Mouse (Mus musculus): ENCODE measurements around the gene Mettl16. TPM values are rescaled to one million over a fixed set of nuclear protein-coding genes. Genes with fewer than 3 reads are reported as not detected.
"Not testable (repeated sequence)": the region's sequence is repeated elsewhere in the genome, so short reads cannot be mapped to it uniquely, and the experiment has no call there.

The Mettl16 gene
- polyA plus RNA-seq, 1 experiment from 2014 or later = 58.4 TPM

DNA sequence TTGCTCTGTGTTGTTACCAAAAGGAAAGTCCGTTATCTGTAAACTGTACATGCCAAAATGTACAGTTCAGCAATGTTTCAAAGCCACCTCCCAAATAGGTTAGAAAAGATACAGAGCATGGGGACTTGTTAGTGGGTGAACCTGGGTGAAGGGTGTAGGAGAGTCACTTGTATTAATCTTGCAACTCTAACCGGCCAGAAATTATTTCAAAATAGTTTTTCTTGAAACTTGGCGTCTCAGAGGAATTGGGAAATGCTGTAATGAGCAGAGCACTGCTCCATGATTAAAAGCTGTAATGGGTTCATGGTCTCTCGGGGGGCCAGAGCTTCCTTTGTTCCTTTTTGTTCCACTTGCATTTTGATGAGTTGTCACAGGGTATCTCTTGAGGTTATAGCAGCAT, 30.0 kb downstream of the Mettl16 start:
- Histone ChIP-seq H3K27me3 (no peaks in the 10 kb centered on the region), H3K27ac (no peak overlapping the region), H3K36me3 (peaks cover 75% of the 10 kb centered on the region), H3K9me3 (no peaks in the 10 kb centered on the region; the same call in 1 of the 2 replicates), H3K4me2 (no peak overlapping the region), H3K9ac (no peak overlapping the region), H3K4me1 (no peaks in the 10 kb centered on the region), H3K4me3 (no peak overlapping the region)
- WGBS = 81% methylated on average over 4 of the region's 4 CpGs
- ATAC-seq (ENCODE audit: insufficient number of reproducible peaks, insufficient read depth, low FRiP score, low TSS enrichment, low read depth) = no peak

DNA sequence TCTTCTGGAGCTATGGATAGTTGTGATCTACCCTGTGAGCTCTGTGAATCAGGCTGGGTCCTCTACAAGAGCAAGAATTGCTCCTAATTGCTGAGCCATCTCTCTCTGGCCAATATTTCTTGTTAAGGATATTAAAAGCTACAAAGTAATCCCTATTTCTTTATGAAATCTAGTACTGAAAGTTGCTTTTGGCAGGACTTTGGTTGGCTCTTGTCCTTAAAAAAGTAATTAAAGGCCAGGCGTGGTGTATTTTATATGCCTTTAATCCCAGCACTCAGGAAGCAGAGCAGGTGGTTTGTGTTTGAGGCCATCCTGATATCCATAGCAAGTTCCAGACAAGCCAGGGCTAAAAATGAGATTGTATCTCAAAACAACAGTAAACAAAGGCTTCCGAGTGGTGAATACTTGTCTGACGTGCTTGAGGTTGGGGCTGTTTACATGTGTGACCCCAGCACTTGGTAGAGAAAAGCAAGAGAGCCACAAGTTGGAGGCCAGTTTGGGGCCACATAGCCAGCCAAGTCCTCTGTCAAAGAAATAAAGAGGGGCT, 33.5 kb downstream of the Mettl16 start:
- Histone ChIP-seq H3K27me3 (no peaks in the 10 kb centered on the region), H3K27ac (no peak overlapping the region), H3K36me3 (peaks cover 75% of the 10 kb centered on the region), H3K4me2 (no peak overlapping the region), H3K9me3 (no peaks in the 10 kb centered on the region), H3K4me3 (no peak overlapping the region), H3K9ac (no peak overlapping the region), H3K4me1 (no peaks in the 10 kb centered on the region)
- 70% methylated on average over 3 of the region's 3 CpGs for WGBS
- no peak for ATAC-seq (ENCODE audit: insufficient number of reproducible peaks, insufficient read depth, low FRiP score, low TSS enrichment, low read depth)

DNA sequence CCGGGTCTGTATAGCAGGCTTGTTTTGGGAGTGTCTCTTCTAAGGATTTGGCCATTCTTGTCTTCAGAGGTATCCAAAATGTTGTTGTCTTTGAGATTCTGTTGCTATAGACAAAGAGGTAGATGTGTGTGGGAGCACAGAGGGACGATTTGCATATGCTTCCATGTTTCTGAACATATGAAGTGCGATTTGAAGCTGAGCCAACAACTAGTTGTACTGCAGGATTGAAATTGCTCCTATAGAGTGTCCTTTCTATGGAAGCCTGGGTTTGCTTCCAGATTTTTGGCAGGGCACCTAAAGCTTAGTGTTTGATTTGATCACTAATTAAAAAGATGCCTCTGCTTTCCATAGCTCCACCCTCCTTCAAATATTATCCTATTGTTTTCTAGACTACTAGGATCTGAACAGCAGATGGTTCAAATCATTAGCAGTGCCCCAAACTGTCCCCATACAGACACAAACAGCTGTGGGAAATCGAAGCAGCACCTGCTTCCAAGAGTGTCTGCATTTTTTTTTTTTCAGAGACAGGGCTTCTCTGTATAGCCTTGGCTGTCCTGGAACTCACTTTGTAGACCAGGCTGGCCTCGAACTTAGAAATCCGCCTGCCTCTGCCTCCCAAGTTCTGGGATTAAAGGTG, 36.7 kb downstream of the Mettl16 start:
- H3K4me2 ChIP-seq = no peak overlapping the region
- no peak for ATAC-seq (ENCODE audit: insufficient number of reproducible peaks, insufficient read depth, low FRiP score, low TSS enrichment, low read depth)
- H3K4me3 ChIP-seq = no peak overlapping the region
- H3K36me3 ChIP-seq = peaks cover 68% of the 10 kb centered on the region
- WGBS = 85% methylated on average over 6 of the region's 6 CpGs
- H3K9ac ChIP-seq = no peak overlapping the region
- no peak overlapping the region for H3K27ac ChIP-seq
- no peaks in the 10 kb centered on the region for H3K9me3 ChIP-seq
- no peaks in the 10 kb centered on the region for H3K4me1 ChIP-seq
- H3K27me3 ChIP-seq = no peaks in the 10 kb centered on the region

DNA sequence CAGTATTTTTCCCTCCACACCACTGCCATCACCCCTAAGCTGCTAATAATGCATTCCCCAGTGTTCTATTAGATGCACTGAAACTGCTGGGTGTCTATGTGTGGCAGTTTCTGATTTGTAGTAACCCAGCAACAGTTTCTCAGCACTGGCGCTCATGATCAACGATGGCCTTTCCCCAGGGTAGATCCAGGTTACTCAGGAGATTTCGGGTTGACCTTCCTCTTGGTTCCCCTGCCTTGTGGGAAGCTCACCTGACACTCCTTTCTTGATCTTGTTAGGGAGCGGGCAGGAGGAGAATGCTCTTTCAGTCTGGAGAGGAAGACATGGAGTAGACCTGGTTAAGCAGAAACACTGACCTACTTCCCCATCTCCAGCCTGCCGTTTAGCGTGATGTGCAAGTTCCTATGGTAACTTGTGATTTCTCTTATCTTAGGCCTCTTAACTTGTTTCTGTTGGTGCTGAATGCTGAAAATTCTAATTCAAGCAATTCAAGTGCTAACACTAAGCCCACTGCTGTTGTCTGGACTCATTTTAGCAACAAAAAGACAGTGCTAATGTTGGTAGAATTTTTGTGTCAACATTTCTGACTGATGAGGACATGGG, 37.7 kb downstream of the Mettl16 start:
- Histone ChIP-seq H3K27me3 (no peaks in the 10 kb centered on the region), H3K4me1 (no peaks in the 10 kb centered on the region), H3K4me3 (no peak overlapping the region), H3K36me3 (peaks cover 69% of the 10 kb centered on the region), H3K9ac (no peak overlapping the region), H3K4me2 (no peak overlapping the region), H3K27ac (no peak overlapping the region), H3K9me3 (no peaks in the 10 kb centered on the region)
- 95% methylated on average over 6 of the region's 6 CpGs for WGBS
- no peak for ATAC-seq (ENCODE audit: insufficient number of reproducible peaks, insufficient read depth, low FRiP score, low TSS enrichment, low read depth)

DNA sequence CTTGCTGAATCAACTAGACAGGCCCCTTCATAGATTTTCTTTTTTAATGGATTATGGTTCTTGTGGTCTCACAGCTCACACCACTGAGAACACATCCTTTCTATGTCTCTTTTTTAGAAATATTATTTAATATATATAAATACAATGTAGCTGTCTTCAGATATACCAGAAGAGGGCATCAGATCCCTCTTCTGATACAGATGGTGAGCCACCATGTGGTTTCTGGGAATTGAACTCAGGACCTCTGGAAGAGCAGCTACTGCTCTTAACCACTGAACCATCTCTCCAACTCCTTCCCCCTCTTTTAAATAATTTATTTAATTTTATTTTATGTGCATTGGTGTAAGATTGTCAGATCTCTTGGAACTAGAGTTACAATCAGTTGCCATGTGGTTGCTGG, 39.5 kb downstream of the Mettl16 start:
- H3K4me2 ChIP-seq = no peak overlapping the region
- H3K27me3 ChIP-seq = no peaks in the 10 kb centered on the region
- no peak overlapping the region for H3K9ac ChIP-seq
- peaks cover 70% of the 10 kb centered on the region for H3K36me3 ChIP-seq
- no peaks in the 10 kb centered on the region for H3K9me3 ChIP-seq
- H3K4me1 ChIP-seq = no peaks in the 10 kb centered on the region
- H3K27ac ChIP-seq = no peak overlapping the region
- ATAC-seq (ENCODE audit: insufficient number of reproducible peaks, insufficient read depth, low FRiP score, low TSS enrichment, low read depth) = no peak
- H3K4me3 ChIP-seq = no peak overlapping the region

DNA sequence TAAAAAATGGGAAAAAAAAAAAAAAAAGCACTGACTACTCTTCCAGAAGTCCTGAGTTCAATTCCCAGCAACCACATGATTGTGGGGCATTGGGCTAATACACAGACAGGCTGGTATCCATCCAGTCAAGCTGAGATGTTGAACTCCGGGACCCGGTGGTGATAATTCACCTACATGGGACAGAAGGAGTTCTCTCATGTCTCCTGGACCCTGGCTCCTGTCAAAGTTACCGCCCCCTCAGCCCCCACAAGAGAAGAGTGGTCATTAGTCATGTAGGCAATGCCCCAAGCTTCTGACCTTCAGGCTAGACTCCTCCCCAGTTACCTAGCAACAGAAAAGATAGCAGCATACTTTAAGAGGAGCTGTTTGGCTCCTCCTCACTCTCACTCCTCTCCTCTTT, 40.4 kb downstream of the Mettl16 start:
- H3K4me3 ChIP-seq; H3K9ac ChIP-seq; H3K4me2 ChIP-seq; ATAC-seq (ENCODE audit: insufficient number of reproducible peaks, insufficient read depth, low FRiP score, low TSS enrichment, low read depth); H3K9me3 ChIP-seq; H3K27ac ChIP-seq; H3K4me1 ChIP-seq; H3K27me3 ChIP-seq: not testable (repeated sequence)
- WGBS = 82% methylated on average over 3 of the region's 3 CpGs
- peaks cover 62% of the 10 kb centered on the region for H3K36me3 ChIP-seq

DNA sequence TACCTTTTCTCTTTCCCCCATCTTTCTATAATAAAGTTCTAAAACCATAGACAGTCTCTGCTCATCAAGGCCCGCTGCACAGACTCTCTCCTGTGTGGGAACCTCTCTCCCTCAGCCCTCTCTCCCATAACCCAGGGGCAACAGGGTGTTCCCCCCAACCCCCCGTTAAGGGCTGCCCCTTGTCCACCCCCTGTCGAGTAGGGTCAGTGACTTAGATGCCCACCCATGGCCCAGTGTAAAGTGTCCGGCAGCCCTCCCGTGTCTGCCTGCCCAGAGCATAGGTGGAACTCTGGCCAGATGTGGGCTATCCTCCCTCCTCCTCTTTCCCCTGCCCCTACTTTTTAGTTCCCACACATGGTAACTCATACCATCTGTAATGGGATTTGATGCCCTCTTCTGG, 40.9 kb downstream of the Mettl16 start:
- 92% methylated on average over 5 of the region's 5 CpGs for WGBS
- Histone ChIP-seq H3K4me2 (no peak overlapping the region), H3K9ac (no peak overlapping the region), H3K9me3 (no peaks in the 10 kb centered on the region), H3K4me1 (no peaks in the 10 kb centered on the region), H3K4me3 (no peak overlapping the region), H3K27me3 (no peaks in the 10 kb centered on the region), H3K36me3 (peaks cover 62% of the 10 kb centered on the region), H3K27ac (no peak overlapping the region)
- ATAC-seq (ENCODE audit: insufficient number of reproducible peaks, insufficient read depth, low FRiP score, low TSS enrichment, low read depth) = no peak

DNA sequence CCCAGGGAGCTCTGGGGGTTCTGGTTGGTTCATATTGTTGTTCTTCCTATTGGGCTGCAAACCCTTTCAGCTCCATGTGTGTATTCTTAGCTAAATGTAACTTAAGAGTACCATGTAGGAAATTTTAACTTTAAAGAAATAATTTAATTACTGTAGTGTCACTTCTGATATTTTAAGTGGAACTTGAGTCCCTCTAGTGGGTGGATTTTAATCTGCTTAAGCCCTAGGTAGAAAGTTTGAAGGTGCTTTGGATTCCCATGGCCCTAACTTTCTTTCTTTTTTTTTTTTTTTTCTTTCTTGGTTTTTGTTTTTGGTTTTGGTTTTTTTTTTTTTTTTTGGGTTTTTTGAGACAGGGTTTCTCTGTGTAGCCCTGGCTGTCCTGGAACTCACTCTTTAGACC, 45.2 kb downstream of the Mettl16 start:
- Histone ChIP-seq H3K9ac (no peak overlapping the region), H3K36me3 (peaks cover 58% of the 10 kb centered on the region), H3K4me2 (no peak overlapping the region), H3K27ac (no peak overlapping the region), H3K9me3 (no peaks in the 10 kb centered on the region), H3K4me3 (no peak overlapping the region), H3K27me3 (no peaks in the 10 kb centered on the region), H3K4me1 (no peaks in the 10 kb centered on the region)
- ATAC-seq (ENCODE audit: insufficient number of reproducible peaks, insufficient read depth, low FRiP score, low TSS enrichment, low read depth) = no peak

DNA sequence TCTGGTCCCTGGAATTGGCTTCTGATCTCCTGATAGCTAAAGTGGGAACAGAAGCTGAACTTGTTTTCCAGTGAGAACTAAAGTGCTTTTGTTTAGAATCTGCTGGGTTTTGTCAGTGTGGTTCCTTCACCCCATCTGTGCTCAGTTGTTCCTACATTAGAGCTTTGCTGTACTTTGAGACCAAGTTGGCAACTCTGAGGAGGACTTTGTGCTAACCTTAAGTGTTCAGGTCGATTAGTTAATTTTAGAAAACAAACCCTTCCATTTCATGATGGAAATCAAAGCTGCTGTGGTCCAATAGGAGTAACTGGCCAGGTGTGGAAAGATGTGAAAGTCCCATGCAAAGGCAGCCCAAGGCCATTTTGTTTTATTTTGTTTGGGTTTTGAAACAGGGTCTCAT, 50.3 kb downstream of the Mettl16 start:
- Histone ChIP-seq H3K4me1 (no peaks in the 10 kb centered on the region), H3K36me3 (peaks cover 44% of the 10 kb centered on the region), H3K9ac (no peak overlapping the region), H3K9me3 (no peaks in the 10 kb centered on the region), H3K4me3 (no peak overlapping the region), H3K27me3 (no peaks in the 10 kb centered on the region), H3K4me2 (no peak overlapping the region), H3K27ac (0 out of 2 replicates have a peak overlapping the region, but pooled peaks have one; percentile 44)
- ATAC-seq (ENCODE audit: insufficient number of reproducible peaks, insufficient read depth, low FRiP score, low TSS enrichment, low read depth) = no peak
- WGBS = 73% methylated on average over 1 of the region's 1 CpGs

DNA sequence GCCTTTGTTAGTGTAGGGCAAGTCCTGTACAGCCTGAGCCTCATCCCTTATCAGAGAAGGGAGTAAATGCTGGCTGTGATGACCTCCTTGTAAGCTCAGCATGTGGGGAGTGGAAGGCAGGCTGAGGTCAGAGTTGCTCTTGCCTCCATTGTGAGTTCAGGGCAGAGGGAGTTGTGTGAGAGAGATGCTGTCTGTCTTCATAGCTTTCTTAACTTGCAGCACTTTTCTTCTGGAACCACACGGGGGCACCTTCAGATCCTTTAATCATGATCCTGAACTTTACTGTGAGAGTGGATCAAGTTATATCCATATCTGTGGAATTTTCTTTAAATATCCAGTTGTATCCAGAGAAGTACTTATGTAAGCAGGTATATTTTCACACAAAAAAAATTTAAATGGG, 50.8 kb downstream of the Mettl16 start:
- no peak overlapping the region for H3K4me2 ChIP-seq
- H3K4me1 ChIP-seq = no peaks in the 10 kb centered on the region
- ATAC-seq (ENCODE audit: insufficient number of reproducible peaks, insufficient read depth, low FRiP score, low TSS enrichment, low read depth) = no peak
- H3K36me3 ChIP-seq = peaks cover 40% of the 10 kb centered on the region
- no peak overlapping the region for H3K9ac ChIP-seq
- no peaks in the 10 kb centered on the region for H3K9me3 ChIP-seq
- WGBS = 36% methylated on average over 1 of the region's 1 CpGs
- H3K27me3 ChIP-seq = no peaks in the 10 kb centered on the region
- no peak overlapping the region for H3K4me3 ChIP-seq
- H3K27ac ChIP-seq = peak overlapping the region; percentile 44; the same call in 1 of the 2 replicates

DNA sequence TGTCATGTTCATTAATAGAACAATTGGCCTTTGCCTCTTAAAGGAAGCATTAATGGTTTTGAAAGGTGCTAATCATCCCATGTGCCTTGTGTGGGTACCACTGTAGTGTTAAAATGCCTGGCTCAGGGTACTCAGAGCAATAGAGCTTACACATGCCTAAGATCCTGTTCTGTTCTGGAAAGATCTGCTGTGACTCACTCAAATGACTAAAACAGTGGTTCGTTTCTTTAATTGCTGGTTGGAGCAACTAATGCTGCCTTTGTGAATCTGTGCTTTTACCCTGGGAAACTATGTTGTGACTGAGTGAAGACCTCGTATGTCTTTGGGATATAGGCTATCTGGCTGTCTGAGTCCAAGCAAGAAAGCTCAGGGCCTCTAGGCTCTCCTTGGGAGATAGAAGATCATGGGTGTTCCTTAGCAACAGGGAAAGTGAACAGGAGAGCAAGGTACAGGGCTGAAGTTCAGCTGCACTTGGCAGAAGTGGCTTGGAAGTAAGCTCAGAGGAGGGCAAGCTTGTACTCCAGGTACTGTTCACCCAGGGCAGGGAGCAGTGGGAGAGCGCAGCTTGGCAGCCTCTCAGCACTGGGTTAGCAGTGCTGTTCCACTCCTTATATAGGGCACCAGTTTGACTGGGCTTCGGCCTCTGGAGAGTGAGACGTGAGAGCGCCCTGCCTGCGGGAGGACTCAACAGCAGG, 52.3 kb downstream of the Mettl16 start:
- no peak overlapping the region for H3K9ac ChIP-seq
- H3K27ac ChIP-seq = no peak overlapping the region
- H3K4me1 ChIP-seq = peaks cover 3% of the 10 kb centered on the region; the same call in 1 of the 2 replicates
- ATAC-seq (ENCODE audit: insufficient number of reproducible peaks, insufficient read depth, low FRiP score, low TSS enrichment, low read depth) = no peak
- H3K4me2 ChIP-seq = no peak overlapping the region
- 0 out of 2 replicates have a peak, but pooled peaks cover 3% of the 10 kb centered on the region for H3K27me3 ChIP-seq
- 89% methylated on average over 7 of the region's 7 CpGs for WGBS
- no peaks in the 10 kb centered on the region for H3K9me3 ChIP-seq
- H3K36me3 ChIP-seq = peaks cover 26% of the 10 kb centered on the region
- no peak overlapping the region for H3K4me3 ChIP-seq

DNA sequence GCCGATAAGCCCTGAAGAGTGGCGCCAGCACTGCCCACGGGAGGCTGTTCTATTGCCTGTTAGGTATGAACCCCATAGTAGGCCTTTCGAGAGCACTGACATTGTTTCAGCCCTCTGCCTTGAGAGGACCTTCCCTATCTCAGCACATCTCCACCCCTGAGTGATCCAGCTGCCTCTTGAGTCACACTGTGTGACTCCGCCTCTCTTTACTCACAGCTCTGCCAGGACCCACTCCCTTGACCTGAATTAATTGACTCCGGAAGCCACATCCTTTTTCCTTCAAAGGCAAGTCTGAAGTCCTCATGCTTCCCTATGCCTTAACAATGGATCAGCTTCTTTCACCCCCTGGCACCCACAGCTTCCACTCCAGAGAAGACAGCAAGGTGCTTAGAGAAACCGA, 55.5 kb downstream of the Mettl16 start:
- Histone ChIP-seq H3K36me3 (peaks cover 10% of the 10 kb centered on the region), H3K9me3 (no peaks in the 10 kb centered on the region), H3K4me3 (no peak overlapping the region), H3K4me2 (no peak overlapping the region), H3K4me1 (peaks cover 21% of the 10 kb centered on the region), H3K27me3 (0 out of 2 replicates have a peak, but pooled peaks cover 16% of the 10 kb centered on the region), H3K27ac (no peak overlapping the region), H3K9ac (no peak overlapping the region)
- no peak for ATAC-seq (ENCODE audit: insufficient number of reproducible peaks, insufficient read depth, low FRiP score, low TSS enrichment, low read depth)
- 82% methylated on average over 7 of the region's 7 CpGs for WGBS
